Mouse (Mus musculus) c-Kit-positive CD71-negative TER-119-negative erythroid progenitor cells, embryonic 14.5 days (primary cell): ENCODE measurements around the gene Olfr695.
"Not testable (repeated sequence)": the region's sequence is repeated elsewhere in the genome, so short reads cannot be mapped to it uniquely, and the experiment has no call there.

Experiments
- DNase-seq: peaks from one replicate; pipeline ENCODE4 v3.0.0-alpha.2; 2013; ENCODE audit warnings: low read depth

Gene Olfr695

GRCm38 (mm10) chr7:106716296-106716695 is at the start of gene Olfr695:
Gene Olfr695 (minus strand): TSS chr7:106716396.
- DNase-seq = no peak

GRCm38 (mm10) chr7:106761008-106761407 is 44.8 kb upstream of the Olfr695 start:
- not testable (repeated sequence) for DNase-seq

GRCm38 (mm10) chr7:106758800-106759199 is 42.6 kb upstream of the Olfr695 start:
- DNase-seq = no peak

GRCm38 (mm10) chr7:106755297-106755696 is 39.1 kb upstream of the Olfr695 start, which contains the start of gene Olfr698:
Gene Olfr698 (minus strand): TSS chr7:106755397.
- no peak for DNase-seq

GRCm38 (mm10) chr7:106745811-106746210 is 29.6 kb upstream of the Olfr695 start:
- no peak for DNase-seq

GRCm38 (mm10) chr7:106742343-106742742 is 26.1 kb upstream of the Olfr695 start, which contains the start of gene Olfr697:
Gene Olfr697 (minus strand): TSS chr7:106742443.
- no peak for DNase-seq

GRCm38 (mm10) chr7:106737028-106737427 is 20.8 kb upstream of the Olfr695 start:
- no peak for DNase-seq

- no peak for DNase-seq
Measured at GRCm38 (mm10) chr7:106733717-106734116, 17.5 kb upstream of the Olfr695 start.

- DNase-seq = not testable (repeated sequence)
Measured at GRCm38 (mm10) chr7:106725654-106726053, 9.5 kb upstream of the Olfr695 start.

GRCm38 (mm10) chr7:106711463-106711862 is 4.7 kb downstream of the Olfr695 start:
- no peak for DNase-seq

- DNase-seq = not testable (repeated sequence)
Measured at GRCm38 (mm10) chr7:106707705-106708104, 8.5 kb downstream of the Olfr695 start.

- no peak for DNase-seq
Measured at GRCm38 (mm10) chr7:106696891-106697290, 19.3 kb downstream of the Olfr695 start.

- no peak for DNase-seq
Measured at GRCm38 (mm10) chr7:106692976-106693375, 23.2 kb downstream of the Olfr695 start.

- DNase-seq = no peak
Measured at GRCm38 (mm10) chr7:106691714-106692113, 24.5 kb downstream of the Olfr695 start, which contains the start of gene Olfr694. Gene Olfr694 (minus strand): TSS chr7:106691814.

GRCm38 (mm10) chr7:106685382-106685781 is 30.8 kb downstream of the Olfr695 start:
- no peak for DNase-seq

GRCm38 (mm10) chr7:106680484-106680883 is 35.7 kb downstream of the Olfr695 start, which contains the start of gene Olfr693:
Gene Olfr693 (minus strand): TSS chr7:106680584.
- DNase-seq = no peak
